Mouse (Mus musculus) gastrocnemius, postnatal 36 days (tissue): ENCODE measurements around the gene Prkcb. TPM values are rescaled to one million over a fixed set of nuclear protein-coding genes. Genes with fewer than 3 reads are reported as not detected.

ENCODE experiments used
- DNase-seq, 2 experiments: peaks; one replicate each; pipeline ENCODE4 v3.0.0; 2022
- intact Hi-C: fragments of 180-260 bp; cut with DNase I; formaldehyde crosslinking; loops from one replicate; pipeline ENCODE4 v1.15.1; 2025
- total RNA-seq, 2 experiments: library from RNA; stranded (reverse); gene quantifications; 2 replicates each; pipeline ENCODE4 v1.2.3; 2021

Gene Prkcb
- total RNA-seq, 2 experiments from 2014 or later, result 1.4 to 1.8 TPM

GRCm38 (mm10) chr7:122287217-122287616, 1.3 kb upstream of the Prkcb start:
- intact Hi-C loops, result no loop called here
- DNase-seq, result no peak

- intact Hi-C loops, result no loop called here
- no peak for DNase-seq
These were observed 926 bp downstream of the Prkcb start for GRCm38 (mm10) chr7:122289243-122290111.

GRCm38 (mm10) chr7:122290165-122290564, 1.6 kb downstream of the Prkcb start:
- intact Hi-C loops, result no loop called here
- DNase-seq, result no peak

- intact Hi-C loops, result no loop called here
- DNase-seq, result no peak
These were observed 2.2 kb downstream of the Prkcb start for GRCm38 (mm10) chr7:122290771-122291170.

GRCm38 (mm10) chr7:122292151-122292550, 3.6 kb downstream of the Prkcb start:
- intact Hi-C loops, result no loop called here
- DNase-seq, result no peak

GRCm38 (mm10) chr7:122294111-122294510, 5.6 kb downstream of the Prkcb start:
- intact Hi-C loops, result no loop called here

GRCm38 (mm10) chr7:122295363-122295762, 6.8 kb downstream of the Prkcb start:
- intact Hi-C loops, result no loop called here
- DNase-seq, result no peak

More at GRCm38 (mm10) chr7:122294111-122294510, 5.6 kb downstream of the Prkcb start:
- DNase-seq, result no peak

GRCm38 (mm10) chr7:122296331-122296730, 7.8 kb downstream of the Prkcb start:
- DNase-seq, result no peak
- intact Hi-C loops, result no loop called here

- no peak for DNase-seq
- intact Hi-C loops, result no loop called here
These were observed 8.3 kb downstream of the Prkcb start for GRCm38 (mm10) chr7:122296805-122297204.

- no peak for DNase-seq
- intact Hi-C loops, result no loop called here
These were observed 9.1 kb downstream of the Prkcb start for GRCm38 (mm10) chr7:122297627-122298026.

- intact Hi-C loops, result no loop called here
- DNase-seq, result no peak
These were observed 10.2 kb downstream of the Prkcb start for GRCm38 (mm10) chr7:122298715-122299114.

GRCm38 (mm10) chr7:122300538-122300937, 12.0 kb downstream of the Prkcb start:
- intact Hi-C loops, result no loop called here
- no peak for DNase-seq

- no peak for DNase-seq
- intact Hi-C loops, result no loop called here
These were observed 14.0 kb downstream of the Prkcb start for GRCm38 (mm10) chr7:122302538-122302937.

- intact Hi-C loops, result no loop called here
- no peak for DNase-seq
These were observed 15.4 kb downstream of the Prkcb start for GRCm38 (mm10) chr7:122303988-122304387.

GRCm38 (mm10) chr7:122304521-122304920, 16.0 kb downstream of the Prkcb start:
- DNase-seq, result no peak
- intact Hi-C loops, result no loop called here

- intact Hi-C loops, result no loop called here
- no peak for DNase-seq
These were observed 18.7 kb downstream of the Prkcb start for GRCm38 (mm10) chr7:122307241-122307640.

GRCm38 (mm10) chr7:122308661-122309060, 20.1 kb downstream of the Prkcb start:
- intact Hi-C loops, result no loop called here
- DNase-seq, result no peak

- intact Hi-C loops, result no loop called here
- DNase-seq, result no peak
These were observed 21.6 kb downstream of the Prkcb start for GRCm38 (mm10) chr7:122309909-122310725.

- intact Hi-C loops, result no loop called here
- no peak for DNase-seq
These were observed 22.1 kb downstream of the Prkcb start for GRCm38 (mm10) chr7:122310726-122311018.

GRCm38 (mm10) chr7:122313690-122314477, 25.3 kb downstream of the Prkcb start:
- DNase-seq, result no peak
- intact Hi-C loops, result no loop called here
